Mouse (Mus musculus) urinary bladder, postnatal 4 days (tissue): ENCODE data around the gene Fgfr4.

Source experiments
- DNase-seq, 2 experiments: peaks; one replicate each; pipeline ENCODE4 v3.0.0; 2021 to 2022; ENCODE audit warnings: low spot score in 2 of 2

Gene Fgfr4

GRCm38 (mm10) chr13:55152621-55153415, at the start of gene Fgfr4:
Fgfr4 (plus strand) TSS chr13:55152640.
- no peak for DNase-seq

- no peak for DNase-seq
Observed at GRCm38 (mm10) chr13:55103351-55103750, 49.1 kb upstream of the Fgfr4 start.

- DNase-seq: peak; percentile 96 to 98
Observed at GRCm38 (mm10) chr13:55105045-55105952, 47.1 kb upstream of the Fgfr4 start, which contains the start of gene Zfp346. Zfp346 (plus strand) TSS chr13:55105311.

- DNase-seq: no peak
Observed at GRCm38 (mm10) chr13:55105953-55106691, 46.3 kb upstream of the Fgfr4 start.

GRCm38 (mm10) chr13:55107116-55107515, 45.3 kb upstream of the Fgfr4 start:
- no peak for DNase-seq

- no peak for DNase-seq
Observed at GRCm38 (mm10) chr13:55107694-55108093, 44.7 kb upstream of the Fgfr4 start.

GRCm38 (mm10) chr13:55114375-55114774, 38.1 kb upstream of the Fgfr4 start:
- no peak for DNase-seq

- no peak for DNase-seq
Observed at GRCm38 (mm10) chr13:55124903-55125302, 27.5 kb upstream of the Fgfr4 start.

GRCm38 (mm10) chr13:55133448-55133847, 19.0 kb upstream of the Fgfr4 start, which contains the start of gene Gm17617:
Gm17617 (minus strand) TSS chr13:55133548.
- DNase-seq: no peak

GRCm38 (mm10) chr13:55135382-55135781, 17.1 kb upstream of the Fgfr4 start:
- no peak for DNase-seq

- no peak for DNase-seq
Observed at GRCm38 (mm10) chr13:55140271-55140670, 12.2 kb upstream of the Fgfr4 start.

GRCm38 (mm10) chr13:55153951-55154350, 1.5 kb downstream of the Fgfr4 start:
- DNase-seq: no peak

- no peak for DNase-seq
Observed at GRCm38 (mm10) chr13:55162365-55162764, 9.9 kb downstream of the Fgfr4 start.

GRCm38 (mm10) chr13:55163553-55163952, 11.1 kb downstream of the Fgfr4 start:
- peak in 1 of 2 experiments; percentile 41 for DNase-seq

- DNase-seq: peak in 1 of 2 experiments; percentile 57
Observed at GRCm38 (mm10) chr13:55165831-55166339, 13.4 kb downstream of the Fgfr4 start.

GRCm38 (mm10) chr13:55166806-55167725, 14.6 kb downstream of the Fgfr4 start:
- DNase-seq: peak in 1 of 2 experiments; percentile 57

- peak in 1 of 2 experiments; percentile 59 for DNase-seq
Observed at GRCm38 (mm10) chr13:55167798-55168197, 15.4 kb downstream of the Fgfr4 start.

GRCm38 (mm10) chr13:55168255-55168654, 15.8 kb downstream of the Fgfr4 start:
- peak in 1 of 2 experiments; percentile 45 for DNase-seq

GRCm38 (mm10) chr13:55168958-55169369, 16.5 kb downstream of the Fgfr4 start:
- peak; percentile 63 to 68 for DNase-seq
